Mouse (Mus musculus) lung, adult 2 months (tissue): ENCODE measurements at regions not wholly inside any gene's neighbourhood (a gene's known extent, or its start where the extent isn't known, plus 50 kb on each side); places are given as distances from the start of the nearest gene placed in this dataset.

Experiments
- CTCF ChIP-seq: fragments of 200-500 bp; IDR thresholded peaks from 2 replicates; pipeline ENCODE4 v1.5.1; 2011; ENCODE audit warnings: mild to moderate bottlenecking, low read length, control low read depth; ENCODE audit not compliant: insufficient read depth
- POLR2A ChIP-seq: fragments of 200-500 bp; IDR thresholded peaks from 2 replicates; pipeline ENCODE4 v1.6.1; 2011; ENCODE audit warnings: low read depth, mild to moderate bottlenecking, control low read depth, low read length, borderline replicate concordance; ENCODE audit errors: extremely low read depth

- peak; percentile 18; the same call in 1 of the 2 replicates for TF ChIP-seq CTCF
- no peak for TF ChIP-seq POLR2A
Observed at GRCm38 (mm10) chr3:100768170-100768624, 57.1 kb upstream of the Vtcn1 start.
